Mouse (Mus musculus): Measurements from ENCODE around the gene Pabpc6. TPM values are rescaled to one million over a fixed set of nuclear protein-coding genes. Genes with fewer than 3 reads are reported as not detected.

The Pabpc6 gene
- polyA plus RNA-seq (2015; fragmentation: Nextera tagmentation; extraction: Ambion mirVana): not detected in 2 replicates

DNA sequence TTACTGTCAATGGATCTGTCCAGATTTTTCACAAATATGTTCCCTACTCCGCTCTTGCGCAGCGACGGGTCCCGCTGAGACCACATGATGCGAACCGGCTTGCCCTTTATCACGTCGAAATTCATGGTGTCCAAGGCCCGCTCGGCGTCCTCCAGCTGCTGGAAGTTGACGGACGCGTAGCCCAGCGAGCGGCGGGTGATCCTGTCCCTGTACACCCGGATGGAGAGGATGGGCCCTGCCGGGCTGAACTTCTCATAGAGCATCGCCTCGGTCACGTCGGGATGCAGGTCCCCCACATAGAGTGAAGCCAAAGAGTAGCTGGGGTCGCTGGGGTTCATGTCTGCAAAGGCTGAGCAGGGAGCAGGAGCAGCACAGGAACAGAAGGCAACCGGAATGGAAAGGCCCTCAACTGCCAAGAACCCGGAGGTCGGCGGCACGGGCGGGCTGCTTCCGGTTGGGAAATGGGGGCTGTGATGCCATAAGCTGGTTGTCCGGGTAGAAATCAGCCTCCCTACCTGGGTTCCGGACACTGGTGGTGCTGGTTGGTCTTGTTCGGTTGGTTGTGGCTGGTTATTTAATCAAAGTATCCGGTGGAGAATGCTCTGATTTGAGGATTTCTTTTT, at the start of gene Pabpc6:
TSS of gene Pabpc6 (minus strand) at position 435 of the 623 bp plus-strand sequence.
- ATAC-seq (ENCODE audit: low read depth): no peak
- Histone ChIP-seq H3K27ac (replicated peaks) (no peak within 1 kb of the TSS), H3K4me3 (no peak within 1 kb of the TSS), H3K4me2 (no peak within 1 kb of the TSS), H3K9ac (no peak within 1 kb of the TSS), H3K27me3 (no peaks in the 10 kb centered on the region), H3K9me3 (peaks cover 13% of the 10 kb centered on the region), H3K4me1 (replicated peaks) (no peaks in the 10 kb centered on the region), H3K36me3 (no peaks in the 10 kb centered on the region)
- 94% methylated on average over 36 of the region's 36 CpGs for WGBS

DNA sequence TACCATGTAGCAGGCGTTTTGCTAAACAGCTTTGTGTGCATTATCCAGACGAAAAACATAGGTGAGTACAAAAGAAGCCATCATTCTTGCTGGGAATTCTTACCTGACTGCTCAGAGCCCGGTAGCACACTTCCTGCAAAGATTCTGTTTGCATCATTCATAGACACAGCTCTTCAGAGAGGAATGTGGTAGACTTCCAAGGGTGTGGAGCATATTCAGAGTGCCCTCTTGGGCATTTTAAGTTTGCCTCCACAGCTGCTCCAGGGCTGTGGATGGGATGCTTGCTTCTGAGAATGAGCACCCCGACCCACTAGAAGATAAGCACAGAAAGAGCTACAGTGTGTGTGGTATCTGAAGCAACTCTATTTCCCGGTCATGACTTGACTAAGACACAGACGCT, 41.4 kb upstream of the Pabpc6 start:
- no peak overlapping the region for H3K9ac ChIP-seq
- H3K27ac ChIP-seq (replicated peaks): no peak overlapping the region
- H3K27me3 ChIP-seq: no peaks in the 10 kb centered on the region
- no peak overlapping the region for H3K4me2 ChIP-seq
- H3K4me1 ChIP-seq (replicated peaks): 0 out of 2 replicates have a peak, but pooled peaks cover 5% of the 10 kb centered on the region
- no peak overlapping the region for H3K4me3 ChIP-seq
- ATAC-seq (ENCODE audit: low read depth): no peak
- no peaks in the 10 kb centered on the region for H3K36me3 ChIP-seq
- peaks cover 6% of the 10 kb centered on the region; the same call in 1 of the 2 replicates for H3K9me3 ChIP-seq
- WGBS: 84% methylated on average over 6 of the region's 6 CpGs

DNA sequence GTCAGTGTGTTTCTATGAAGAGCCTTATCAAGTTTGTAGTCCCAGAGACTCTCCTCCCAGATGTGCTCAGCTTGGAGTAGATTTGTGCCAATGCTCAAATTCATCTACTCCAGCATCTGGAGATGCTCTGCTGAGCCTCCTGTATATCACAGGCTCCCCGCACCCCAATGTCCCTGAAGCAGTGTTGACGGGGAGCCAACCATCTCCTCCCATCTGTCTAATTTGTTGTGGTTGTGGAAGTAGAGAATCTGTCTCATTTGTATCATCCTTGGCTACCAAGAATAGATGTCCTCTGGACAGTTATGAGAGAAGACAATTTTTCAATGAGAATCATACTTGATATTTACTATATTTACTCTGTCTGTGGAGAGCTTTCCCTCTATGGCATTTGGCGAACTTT, 39.4 kb upstream of the Pabpc6 start:
- Histone ChIP-seq H3K9ac (no peak overlapping the region), H3K4me3 (no peak overlapping the region), H3K9me3 (no peaks in the 10 kb centered on the region), H3K4me1 (replicated peaks) (0 out of 2 replicates have a peak, but pooled peaks cover 5% of the 10 kb centered on the region), H3K27me3 (no peaks in the 10 kb centered on the region), H3K4me2 (no peak overlapping the region), H3K27ac (replicated peaks) (no peak overlapping the region), H3K36me3 (no peaks in the 10 kb centered on the region)
- 96% methylated on average over 3 of the region's 3 CpGs for WGBS
- ATAC-seq (ENCODE audit: low read depth): no peak

DNA sequence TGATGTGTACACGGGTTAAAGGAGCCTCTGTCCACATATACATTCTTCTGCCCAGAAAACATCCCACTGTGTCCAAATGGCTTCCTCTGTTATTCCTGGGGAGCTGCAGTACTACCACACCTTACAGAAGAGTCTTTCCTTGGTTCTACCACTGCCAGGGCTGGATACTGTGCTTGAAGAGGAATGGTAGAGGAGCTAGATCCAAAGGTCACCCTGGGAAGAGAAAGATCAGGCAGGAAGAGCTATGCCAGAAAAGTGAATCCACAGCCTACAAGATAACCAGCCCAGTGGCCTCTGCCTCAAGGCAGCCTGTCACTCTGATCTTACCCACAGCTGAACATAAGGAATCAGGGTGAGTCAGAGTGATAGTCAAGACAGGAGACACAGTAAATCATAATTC, 37.8 kb upstream of the Pabpc6 start:
- Histone ChIP-seq H3K4me3 (no peak overlapping the region), H3K4me2 (no peak overlapping the region), H3K27ac (replicated peaks) (no peak overlapping the region), H3K9ac (no peak overlapping the region), H3K36me3 (no peaks in the 10 kb centered on the region), H3K27me3 (no peaks in the 10 kb centered on the region), H3K4me1 (replicated peaks) (0 out of 2 replicates have a peak, but pooled peaks cover 5% of the 10 kb centered on the region), H3K9me3 (0 out of 2 replicates have a peak, but pooled peaks cover 7% of the 10 kb centered on the region)
- WGBS: 91% methylated on average over 1 of the region's 1 CpGs
- ATAC-seq (ENCODE audit: low read depth): no peak

DNA sequence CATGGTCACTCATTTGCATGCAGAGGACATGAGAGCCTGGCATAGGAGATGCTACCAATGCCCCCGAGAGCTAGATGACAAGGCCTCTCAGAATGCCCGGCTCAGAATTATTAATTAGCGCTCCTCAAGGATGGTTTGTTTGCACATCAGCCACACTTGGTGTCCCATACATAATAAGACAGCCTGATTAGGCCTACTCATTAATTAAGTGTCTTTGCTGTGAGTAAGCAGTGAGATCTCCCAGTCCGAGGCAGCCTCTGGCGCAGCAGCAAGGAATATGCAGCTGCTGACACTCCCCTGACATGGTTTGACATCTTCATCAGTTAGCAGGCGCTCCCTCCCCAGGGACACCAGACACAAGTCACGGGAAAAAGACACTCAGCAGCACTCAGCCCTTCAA, 28.2 kb upstream of the Pabpc6 start:
- Histone ChIP-seq H3K9me3 (0 out of 2 replicates have a peak, but pooled peaks cover 4% of the 10 kb centered on the region), H3K4me3 (no peak overlapping the region), H3K9ac (no peak overlapping the region), H3K36me3 (no peaks in the 10 kb centered on the region), H3K27me3 (no peaks in the 10 kb centered on the region), H3K4me1 (replicated peaks) (peaks cover 8% of the 10 kb centered on the region; the same call in 1 of the 2 replicates), H3K4me2 (no peak overlapping the region), H3K27ac (replicated peaks) (no peak overlapping the region)
- no peak for ATAC-seq (ENCODE audit: low read depth)
- WGBS: 48% methylated on average over 7 of the region's 7 CpGs

DNA sequence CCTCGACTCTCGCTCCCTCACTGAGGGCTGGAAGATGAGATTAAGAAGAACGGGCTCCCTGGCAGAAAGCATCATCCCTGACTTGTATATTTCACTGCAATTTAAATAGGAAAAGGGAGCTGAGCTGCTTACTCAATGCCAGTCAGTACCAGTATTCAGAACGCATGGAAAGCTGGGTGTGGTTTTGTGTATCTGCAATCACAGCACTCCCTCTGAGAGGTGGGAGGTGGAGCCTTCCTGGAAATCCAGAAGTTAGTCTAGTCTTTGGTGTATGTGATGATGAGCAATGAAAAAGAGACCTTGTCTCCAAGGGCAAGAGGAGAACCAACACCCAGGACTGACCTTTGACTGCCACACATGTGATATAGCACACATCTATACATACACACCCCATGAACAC, 21.7 kb upstream of the Pabpc6 start:
- no peak for ATAC-seq (ENCODE audit: low read depth)
- no peak overlapping the region for H3K4me3 ChIP-seq
- 75% methylated on average over 4 of the region's 4 CpGs for WGBS
- no peak overlapping the region for H3K27ac ChIP-seq (replicated peaks)
- H3K36me3 ChIP-seq: no peaks in the 10 kb centered on the region
- H3K4me2 ChIP-seq: no peak overlapping the region
- 0 out of 2 replicates have a peak, but pooled peaks cover 6% of the 10 kb centered on the region for H3K4me1 ChIP-seq (replicated peaks)
- H3K27me3 ChIP-seq: no peaks in the 10 kb centered on the region
- no peaks in the 10 kb centered on the region for H3K9me3 ChIP-seq
- no peak overlapping the region for H3K9ac ChIP-seq

DNA sequence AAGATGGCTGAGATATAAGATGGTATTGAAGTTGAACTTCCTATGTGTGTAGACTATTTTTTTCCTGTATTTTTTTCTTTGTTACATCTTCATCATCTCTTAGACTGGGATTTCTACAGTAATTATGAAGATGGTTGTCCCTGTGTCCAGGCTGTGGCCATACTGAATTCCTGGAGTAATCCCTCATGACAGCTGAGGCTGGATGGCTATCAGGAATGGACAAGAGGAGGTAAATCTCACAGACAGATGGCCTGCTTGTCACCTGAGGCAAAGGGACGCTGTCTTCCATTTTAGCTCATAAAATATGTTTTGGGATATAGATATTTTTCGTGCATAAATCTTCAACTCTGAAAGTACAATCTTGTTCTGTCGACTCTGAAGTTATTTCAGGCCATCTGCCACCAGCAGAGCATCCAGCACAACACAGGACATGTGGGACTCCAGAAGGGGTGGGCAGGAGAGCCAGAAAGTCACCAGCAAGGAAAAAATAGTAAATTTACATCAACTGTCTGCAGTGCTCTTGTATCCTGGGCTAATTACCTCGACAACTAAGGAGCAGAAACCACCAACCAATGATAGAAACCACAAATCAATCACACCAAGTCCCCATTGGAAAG, 14.1 kb upstream of the Pabpc6 start:
- no peaks in the 10 kb centered on the region for H3K27me3 ChIP-seq
- H3K4me2 ChIP-seq: no peak overlapping the region
- H3K9ac ChIP-seq: no peak overlapping the region
- peaks cover 12% of the 10 kb centered on the region for H3K4me1 ChIP-seq (replicated peaks)
- H3K27ac ChIP-seq (replicated peaks): no peak overlapping the region
- WGBS: 68% methylated on average over 4 of the region's 4 CpGs
- H3K9me3 ChIP-seq: no peaks in the 10 kb centered on the region
- no peak for ATAC-seq (ENCODE audit: low read depth)
- no peaks in the 10 kb centered on the region for H3K36me3 ChIP-seq
- no peak overlapping the region for H3K4me3 ChIP-seq

DNA sequence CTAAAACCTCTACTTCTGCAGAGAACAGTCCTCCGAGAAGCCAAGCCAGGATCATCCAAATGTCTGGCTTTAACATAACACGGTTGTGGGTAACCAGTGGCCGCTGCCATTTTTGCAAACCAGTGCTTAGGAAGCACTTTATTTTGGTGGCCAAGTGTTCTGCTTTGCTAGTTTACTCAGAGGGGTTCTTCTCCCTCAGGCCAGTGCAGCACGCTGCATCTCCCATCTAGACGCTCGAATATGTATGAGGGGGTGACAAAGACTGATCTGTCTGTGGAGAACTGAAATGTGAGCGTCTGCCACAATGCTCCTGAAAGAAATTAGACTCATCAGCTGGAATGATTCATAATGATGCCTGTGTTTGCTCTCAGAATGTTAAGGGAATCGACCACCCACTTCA, 11.2 kb upstream of the Pabpc6 start:
- no peaks in the 10 kb centered on the region for H3K27me3 ChIP-seq
- H3K36me3 ChIP-seq: no peaks in the 10 kb centered on the region
- peaks cover 15% of the 10 kb centered on the region for H3K4me1 ChIP-seq (replicated peaks)
- ATAC-seq (ENCODE audit: low read depth): no peak
- no peak overlapping the region for H3K4me2 ChIP-seq
- H3K27ac ChIP-seq (replicated peaks): peak overlapping the region; percentile 54; the same call in 1 of the 2 replicates
- WGBS: 34% methylated on average over 8 of the region's 8 CpGs
- H3K9me3 ChIP-seq: no peaks in the 10 kb centered on the region
- no peak overlapping the region for H3K9ac ChIP-seq
- H3K4me3 ChIP-seq: no peak overlapping the region

DNA sequence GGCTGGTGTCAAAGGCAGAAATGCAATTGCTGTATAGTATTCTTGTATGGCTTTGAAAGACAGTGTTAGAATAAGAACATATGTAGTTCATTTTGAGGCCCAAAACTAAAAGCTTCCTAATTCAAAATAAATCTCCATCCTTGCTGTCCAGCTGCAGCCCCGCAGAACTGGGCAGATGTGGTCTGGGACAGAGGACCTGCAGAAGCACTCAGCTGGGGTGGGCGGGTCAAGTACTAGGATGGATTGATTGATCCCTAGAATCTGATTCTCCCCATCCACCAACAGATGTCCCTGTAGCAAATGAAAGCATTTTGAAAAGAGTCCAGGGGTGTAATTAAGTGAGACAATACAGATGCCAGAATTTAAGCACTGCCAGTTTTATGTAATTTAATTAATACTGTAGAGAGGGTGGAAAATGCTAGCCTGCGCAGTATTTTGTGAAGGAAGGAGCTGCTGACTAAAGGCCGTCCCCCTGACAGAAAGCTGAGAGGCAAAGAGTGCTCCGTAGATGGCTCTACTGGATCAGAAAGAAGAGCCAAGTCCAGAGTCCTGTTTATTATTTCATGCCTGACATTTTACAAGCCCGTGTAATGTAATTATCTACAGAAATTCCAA, 5.8 kb upstream of the Pabpc6 start:
- ATAC-seq (ENCODE audit: low read depth): no peak
- H3K9ac ChIP-seq: no peak overlapping the region
- H3K27ac ChIP-seq (replicated peaks): peak overlapping the region; percentile 42; the same call in 1 of the 2 replicates
- H3K36me3 ChIP-seq: no peaks in the 10 kb centered on the region
- no peak overlapping the region for H3K4me3 ChIP-seq
- WGBS: 55% methylated on average over 6 of the region's 6 CpGs
- no peaks in the 10 kb centered on the region for H3K27me3 ChIP-seq
- H3K9me3 ChIP-seq: no peaks in the 10 kb centered on the region
- H3K4me2 ChIP-seq: no peak overlapping the region
- peaks cover 12% of the 10 kb centered on the region for H3K4me1 ChIP-seq (replicated peaks)

DNA sequence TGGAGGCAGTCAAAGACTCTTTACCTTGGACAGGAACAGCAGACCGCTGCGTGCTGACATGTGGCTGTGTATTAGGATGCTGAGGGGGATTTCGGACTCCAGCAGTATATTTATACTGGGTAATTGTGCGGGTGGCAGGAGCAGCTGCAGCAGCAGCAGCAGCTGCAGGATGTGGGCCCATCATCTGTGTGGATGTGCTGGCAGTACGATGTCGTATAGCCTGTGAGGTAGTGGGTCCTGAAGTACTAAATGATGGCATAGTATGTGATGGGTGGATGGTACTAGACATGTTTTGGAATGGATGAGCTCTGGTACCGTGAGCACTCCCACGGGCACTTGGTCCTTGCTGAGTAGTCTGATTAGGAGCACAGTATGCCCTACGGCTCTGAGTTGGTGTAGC, 1.6 kb downstream of the Pabpc6 start:
- Histone ChIP-seq H3K9me3 (peaks cover 13% of the 10 kb centered on the region), H3K4me3 (no peak overlapping the region), H3K4me2 (no peak overlapping the region), H3K4me1 (replicated peaks) (no peaks in the 10 kb centered on the region), H3K27me3 (no peaks in the 10 kb centered on the region), H3K9ac (no peak overlapping the region), H3K36me3 (no peaks in the 10 kb centered on the region), H3K27ac (replicated peaks) (no peak overlapping the region)
- 81% methylated on average over 9 of the region's 9 CpGs for WGBS
- ATAC-seq (ENCODE audit: low read depth): no peak

DNA sequence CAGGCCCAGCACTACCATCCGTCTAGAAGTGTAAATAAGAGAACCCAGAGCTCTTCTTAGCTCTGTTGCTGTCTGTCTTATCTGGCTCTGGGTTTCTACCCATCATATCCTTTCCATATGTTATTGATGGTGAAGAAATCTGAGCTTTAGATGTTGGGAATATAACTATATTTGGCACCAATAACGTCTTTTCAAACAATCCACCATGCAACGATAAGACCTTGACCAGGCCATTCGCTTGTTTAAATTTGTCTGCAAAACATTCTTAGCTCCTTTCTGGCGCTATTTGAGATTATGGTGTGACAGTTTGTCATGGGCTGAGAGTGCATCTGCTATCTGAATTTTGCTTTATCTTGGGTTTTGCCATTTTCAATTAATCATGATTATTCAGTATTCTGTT, 10.9 kb downstream of the Pabpc6 start:
- no peaks in the 10 kb centered on the region for H3K4me1 ChIP-seq (replicated peaks)
- no peaks in the 10 kb centered on the region for H3K9me3 ChIP-seq
- WGBS: 89% methylated on average over 5 of the region's 5 CpGs
- no peak overlapping the region for H3K9ac ChIP-seq
- no peak overlapping the region for H3K4me2 ChIP-seq
- no peaks in the 10 kb centered on the region for H3K36me3 ChIP-seq
- no peaks in the 10 kb centered on the region for H3K27me3 ChIP-seq
- no peak overlapping the region for H3K4me3 ChIP-seq
- no peak overlapping the region for H3K27ac ChIP-seq (replicated peaks)
- ATAC-seq (ENCODE audit: low read depth): no peak

DNA sequence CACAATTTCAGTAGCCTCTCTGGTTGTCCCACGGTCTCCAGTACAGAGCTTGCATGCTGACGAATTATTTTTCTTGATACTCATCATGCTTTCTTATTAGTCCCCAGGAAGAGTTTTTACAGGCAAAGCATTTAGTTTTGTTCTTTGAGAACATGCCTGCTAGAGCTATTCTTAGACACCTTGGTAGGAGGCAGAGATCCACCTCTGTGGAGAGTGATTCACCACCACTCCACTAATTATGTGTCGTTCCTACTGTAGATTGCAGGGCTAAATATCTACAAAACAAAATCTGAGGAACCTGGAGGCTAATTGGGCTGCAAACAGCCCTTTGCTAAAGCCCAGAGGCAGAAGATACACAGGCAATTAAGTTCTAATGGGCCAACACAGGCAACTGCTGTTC, 15.4 kb downstream of the Pabpc6 start:
- no peaks in the 10 kb centered on the region for H3K36me3 ChIP-seq
- no peaks in the 10 kb centered on the region for H3K4me1 ChIP-seq (replicated peaks)
- H3K27me3 ChIP-seq: no peaks in the 10 kb centered on the region
- ATAC-seq (ENCODE audit: low read depth): no peak
- no peak overlapping the region for H3K4me3 ChIP-seq
- no peak overlapping the region for H3K4me2 ChIP-seq
- 80% methylated on average over 3 of the region's 3 CpGs for WGBS
- H3K9me3 ChIP-seq: no peaks in the 10 kb centered on the region
- H3K9ac ChIP-seq: no peak overlapping the region
- no peak overlapping the region for H3K27ac ChIP-seq (replicated peaks)
